Mouse (Mus musculus) intestine, embryonic 14.5 days (tissue): ENCODE results near the gene Vangl2. TPM values are rescaled to one million over a fixed set of nuclear protein-coding genes. Genes with fewer than 3 reads are reported as not detected.

ENCODE experiments used
- ATAC-seq: fragments of 200-750 bp; cut with Nextera tagmentation; replicated peaks from 2 replicates; pipeline ENCODE4 v1.8.0; 2017; ENCODE audit warnings: low read depth, moderate number of reproducible peaks, moderate TSS enrichment, moderate library complexity; ENCODE audit not compliant: low FRiP score, low TSS enrichment
- DNase-seq: peaks from one replicate; pipeline ENCODE4 v3.0.0-alpha.2; 2018; ENCODE audit warnings: low spot score
- H3K27ac ChIP-seq: fragments of 300-500 bp; sonication (generic); 2 replicates; pipeline ENCODE4 v1.5.1; 2014; ENCODE audit warnings: low read depth, mild to moderate bottlenecking, control low read depth
- H3K27me3 ChIP-seq: fragments of 300-500 bp; sonication (generic); replicated peaks from 2 replicates; pipeline ENCODE4 v1.6.1; 2014; ENCODE audit warnings: low read length, control low read depth; ENCODE audit not compliant: control insufficient read depth, insufficient read depth
- H3K36me3 ChIP-seq: fragments of 300-500 bp; sonication (generic); 2 replicates; pipeline ENCODE4 v1.6.1; 2014; ENCODE audit warnings: low read length, control low read depth; ENCODE audit not compliant: control insufficient read depth, insufficient read depth
- H3K4me1 ChIP-seq: fragments of 300-500 bp; sonication (generic); replicated peaks from 2 replicates; pipeline ENCODE4 v1.6.1; 2014; ENCODE audit warnings: low read length, control low read depth, mixed read lengths; ENCODE audit not compliant: control insufficient read depth, insufficient read depth
- H3K4me2 ChIP-seq: fragments of 300-500 bp; sonication (generic); 2 replicates; pipeline ENCODE4 v1.6.1; 2014; ENCODE audit warnings: low read length
- H3K4me3 ChIP-seq: fragments of 300-500 bp; sonication (generic); 2 replicates; pipeline ENCODE4 v1.5.1; 2014; ENCODE audit warnings: low read depth, low read length, control low read depth, mixed read lengths
- H3K9ac ChIP-seq: fragments of 300-500 bp; sonication (generic); 2 replicates; pipeline ENCODE4 v1.6.1; 2014; ENCODE audit warnings: mild to moderate bottlenecking, low read length
- H3K9me3 ChIP-seq: fragments of 300-500 bp; sonication (generic); 2 replicates; pipeline ENCODE4 v1.6.1; 2016; ENCODE audit warnings: low read length, control low read depth; ENCODE audit not compliant: control insufficient read depth
- WGBS: fragments of 180-500 bp; shearing (Covaris S2); extraction: QIAGEN DNeasy Blood & Tissue Kit; methylation state at CpG from one replicate; pipeline ENCODE4 v1.1.7; 2014; 5-methylcytosine and 5-hydroxymethylcytosine counted together
- polyA plus RNA-seq: library from polyadenylated mRNA; unstranded; fragments of >200 nt; fragmentation: Nextera tagmentation; extraction: Ambion mirVana; gene quantifications from 2 replicates; pipeline ENCODE4 v1.2.1, GENCODE M21; 2014

Gene Vangl2
- polyA plus RNA-seq, 1 experiment from 2014 or later = 13.9 TPM

GRCm38 (mm10) chr1:171955071-171955470 lies 73.2 kb downstream of the Vangl2 start:
- no peaks in the 10 kb centered on the region for H3K36me3 ChIP-seq
- 70% methylated on average over 6 of the region's 6 CpGs for WGBS
- H3K9ac ChIP-seq = no peak overlapping the region
- H3K9me3 ChIP-seq = no peaks in the 10 kb centered on the region
- no peak overlapping the region for H3K27ac ChIP-seq
- no peaks in the 10 kb centered on the region for H3K4me1 ChIP-seq
- no peak overlapping the region for H3K4me3 ChIP-seq
- ATAC-seq (no peak), DNase-seq (no peak)
- H3K4me2 ChIP-seq = no peak overlapping the region
- no peaks in the 10 kb centered on the region for H3K27me3 ChIP-seq

Other genes starting within 250 kb of the Vangl2 start
- 1.5 and 1.8 TPM in 2 replicates for gene Cd84, start 188.7 kb downstream of the Vangl2 start, polyA plus RNA-seq
- gene Gm10521, start 132.8 kb downstream of the Vangl2 start, polyA plus RNA-seq = not detected in 2 replicates
- 0.28 TPM in 1 of 2 replicates, not detected in the other for gene Slamf6, start 110.9 kb downstream of the Vangl2 start, polyA plus RNA-seq
- not detected in 2 replicates for gene Nhlh1, start 29.1 kb upstream of the Vangl2 start, polyA plus RNA-seq
- gene Copa, start 54.1 kb upstream of the Vangl2 start, polyA plus RNA-seq = 182 and 183 TPM in 2 replicates
- 140 TPM in 2 replicates for gene Ncstn, start 54.4 kb upstream of the Vangl2 start, polyA plus RNA-seq
- 140 TPM in 2 replicates for gene Pex19, start 98.3 kb upstream of the Vangl2 start, polyA plus RNA-seq
- gene Dcaf8, start 119.6 kb upstream of the Vangl2 start, polyA plus RNA-seq = 102 and 114 TPM in 2 replicates
- gene Pea15a, start 178.4 kb upstream of the Vangl2 start, polyA plus RNA-seq = 87.4 and 93.1 TPM in 2 replicates
- 19.1 and 20.4 TPM in 2 replicates for gene Casq1, start 191.4 kb upstream of the Vangl2 start, polyA plus RNA-seq
- not detected in 2 replicates for gene Atp1a4, start 230.0 kb upstream of the Vangl2 start, polyA plus RNA-seq
- gene Igsf8, start 233.2 kb upstream of the Vangl2 start, polyA plus RNA-seq = 47.6 and 48.5 TPM in 2 replicates